Mouse (Mus musculus) testis, adult 2 months (tissue): ENCODE measurements around the gene Atg9b.

Experiments
- CTCF ChIP-seq: fragments of 200-500 bp; IDR thresholded peaks from 2 replicates; pipeline ENCODE4 v1.5.1; 2012; ENCODE audit warnings: low read depth, mild to moderate bottlenecking, inconsistent platforms, low read length, moderate library complexity; ENCODE audit not compliant: control insufficient read depth, insufficient read depth, insufficient replicate concordance
- POLR2A ChIP-seq: fragments of 200-500 bp; IDR thresholded peaks from 2 replicates; pipeline ENCODE4 v1.6.1; 2012; ENCODE audit warnings: low read depth, mild to moderate bottlenecking, inconsistent platforms, low read length, moderate library complexity; ENCODE audit not compliant: control insufficient read depth

DNA sequence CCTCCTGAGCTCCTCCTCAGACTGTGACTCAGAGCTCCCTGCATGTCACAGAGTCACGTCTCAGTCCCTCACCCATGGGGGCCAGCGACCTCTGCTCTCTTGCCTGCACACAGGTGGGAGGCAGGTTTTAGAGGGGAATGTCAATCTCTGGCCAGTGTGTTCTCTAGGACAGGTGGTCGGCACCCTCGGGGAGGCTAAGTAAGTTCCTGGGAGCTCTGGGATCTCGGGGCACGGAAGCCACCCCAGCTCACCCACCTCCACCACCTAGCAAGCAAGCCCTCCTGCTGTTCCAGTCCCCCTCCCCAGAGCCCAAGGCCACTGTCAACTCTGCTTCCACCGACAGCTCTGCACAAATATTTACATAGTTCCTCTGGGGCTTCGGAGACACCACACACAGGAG, 49.0 kb downstream of the Atg9b start:
- no peak for TF ChIP-seq CTCF
- TF ChIP-seq POLR2A, result no peak
